Mouse (Mus musculus) E14TG2a.4 (cell line): ENCODE results near the gene Fan1.

Source experiments
- H3K27me3 ChIP-seq: 2 replicates; pipeline ENCODE4 v1.6.1; 2014; ENCODE audit warnings: low read length, control low read depth; ENCODE audit not compliant: insufficient read depth
- H3K36me3 ChIP-seq: 2 replicates; pipeline ENCODE4 v1.6.1; 2014; ENCODE audit warnings: low read length, control low read depth; ENCODE audit not compliant: insufficient read depth
- H3K4me1 ChIP-seq: replicated peaks from 2 replicates; pipeline ENCODE4 v1.6.1; 2014; ENCODE audit warnings: low read depth, low read length, control low read depth
- H3K4me3 ChIP-seq: replicated peaks from 2 replicates; pipeline ENCODE4 v1.5.1; 2014; ENCODE audit warnings: mild to moderate bottlenecking, low read length
- H3K9me3 ChIP-seq: 2 replicates; pipeline ENCODE4 v1.6.1; 2014; ENCODE audit warnings: low read length, control low read depth
- CTCF ChIP-seq: conservative IDR thresholded peaks from 2 replicates; pipeline ENCODE4 v1.5.1; 2014; ENCODE audit warnings: low read length
- NANOG ChIP-seq: IDR thresholded peaks from 2 replicates; pipeline ENCODE4 v1.6.1; 2014; ENCODE audit warnings: borderline replicate concordance, low read length, mixed read lengths
- POU5F1 ChIP-seq: IDR thresholded peaks from 2 replicates; pipeline ENCODE4 v1.6.1; 2014; ENCODE audit warnings: low read length, borderline replicate concordance

The Fan1 gene

GRCm38 (mm10) chr7:64312811-64313210, 61.1 kb downstream of the Fan1 start:
- Histone ChIP-seq H3K27me3 (no peaks in the 10 kb centered on the region), H3K36me3 (peaks cover 21% of the 10 kb centered on the region), H3K4me1 (no peaks in the 10 kb centered on the region), H3K4me3 (no peak overlapping the region), H3K9me3 (no peaks in the 10 kb centered on the region)
- no peak for TF ChIP-seq NANOG
- TF ChIP-seq POU5F1, result no peak
- no peak for TF ChIP-seq CTCF

GRCm38 (mm10) chr7:64310756-64311155, 63.1 kb downstream of the Fan1 start:
- TF ChIP-seq POU5F1 (no peak), CTCF (no peak), NANOG (no peak)
- Histone ChIP-seq H3K4me3 (no peak overlapping the region), H3K27me3 (no peaks in the 10 kb centered on the region), H3K4me1 (no peaks in the 10 kb centered on the region), H3K36me3 (peaks cover 16% of the 10 kb centered on the region), H3K9me3 (no peaks in the 10 kb centered on the region)

- Histone ChIP-seq H3K4me1 (no peaks in the 10 kb centered on the region), H3K4me3 (no peak overlapping the region), H3K36me3 (peaks cover 15% of the 10 kb centered on the region; the same call in 1 of the 2 replicates), H3K9me3 (no peaks in the 10 kb centered on the region), H3K27me3 (no peaks in the 10 kb centered on the region)
- TF ChIP-seq POU5F1 (no peak), NANOG (no peak), CTCF (no peak)
These were observed 63.7 kb downstream of the Fan1 start for GRCm38 (mm10) chr7:64310241-64310640.
